Mouse (Mus musculus): ENCODE measurements around the gene 5430427O19Rik. TPM values are rescaled to one million over a fixed set of nuclear protein-coding genes. Genes with fewer than 3 reads are reported as not detected.

The 5430427O19Rik gene
- polyA plus RNA-seq (2015; fragmentation: Nextera tagmentation; extraction: Ambion mirVana) = 1.7 TPM in 2 replicates

DNA sequence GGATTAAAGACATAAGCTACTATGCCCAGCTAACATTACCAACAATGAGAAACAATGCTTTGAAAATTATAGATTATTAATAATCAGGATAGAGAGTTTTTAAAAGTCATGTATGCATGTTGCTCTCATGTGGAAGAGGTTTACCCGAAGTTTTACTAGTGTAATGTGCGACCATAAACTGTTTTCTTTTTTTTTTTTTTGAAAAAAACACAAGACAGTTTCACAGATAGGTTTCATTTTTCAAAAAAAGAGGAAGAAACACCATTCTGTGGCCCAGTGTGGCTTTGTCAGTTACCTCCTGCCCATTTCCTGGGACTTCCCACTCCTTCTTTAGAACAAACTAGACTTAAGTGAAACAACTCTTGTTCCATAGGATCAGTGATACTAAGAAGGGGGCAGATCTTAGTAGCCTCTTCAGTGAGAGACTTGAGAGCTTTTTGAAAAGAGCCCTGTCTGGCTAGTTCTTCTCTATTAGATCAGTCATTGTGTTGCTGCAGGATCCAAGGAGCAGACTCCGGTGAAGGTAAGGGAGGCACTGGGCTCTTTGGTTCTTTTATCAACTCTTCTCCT lies at the start of gene 5430427O19Rik:
5430427O19Rik (plus strand) TSS at position 441 of the 570 bp plus-strand sequence.

Other genes starting within 250 kb of the 5430427O19Rik start
- gene Gk, start 93.5 kb upstream of the 5430427O19Rik start, polyA plus RNA-seq (2015; fragmentation: Nextera tagmentation; extraction: Ambion mirVana) = 5.1 and 5.4 TPM in 2 replicates
- gene Samt3, start 173.8 kb downstream of the 5430427O19Rik start, polyA plus RNA-seq (2015; fragmentation: Nextera tagmentation; extraction: Ambion mirVana) = not detected in 2 replicates

All from spleen, postnatal 0 days (tissue).